Mouse (Mus musculus) midbrain, embryonic 12.5 days (tissue): ENCODE measurements around the gene Cdr2. TPM values are rescaled to one million over a fixed set of nuclear protein-coding genes. Genes with fewer than 3 reads are reported as not detected.
A peak's percentile ranks its signal among the peaks of the same experiment; 100 is the strongest.
"Not testable (repeated sequence)": the region's sequence is repeated elsewhere in the genome, so short reads cannot be mapped to it uniquely, and the experiment has no call there.

Experiments used
- ATAC-seq: fragments of 200-750 bp; cut with Nextera tagmentation; 2 replicates; pipeline ENCODE4 v1.8.0; 2017; ENCODE audit warnings: low read depth, moderate TSS enrichment, moderate library complexity; ENCODE audit not compliant: low FRiP score
- H3K27ac ChIP-seq: fragments of 300-500 bp; sonication (generic); replicated peaks from 2 replicates; pipeline ENCODE4 v1.5.1; 2016; ENCODE audit warnings: mild to moderate bottlenecking
- H3K27me3 ChIP-seq: fragments of 300-500 bp; sonication (generic); 2 replicates; pipeline ENCODE4 v1.6.1; 2016; ENCODE audit warnings: mild to moderate bottlenecking
- H3K36me3 ChIP-seq: fragments of 300-500 bp; sonication (generic); 2 replicates; pipeline ENCODE4 v1.6.1; 2016
- H3K4me1 ChIP-seq: fragments of 300-500 bp; sonication (generic); 2 replicates; pipeline ENCODE4 v1.6.1; 2016
- H3K4me2 ChIP-seq: fragments of 300-500 bp; sonication (generic); replicated peaks from 2 replicates; pipeline ENCODE4 v1.6.1; 2016; ENCODE audit warnings: mild to moderate bottlenecking, moderate library complexity
- H3K4me3 ChIP-seq: fragments of 300-500 bp; sonication (generic); 2 replicates; pipeline ENCODE4 v1.5.1; 2016; ENCODE audit warnings: mild to moderate bottlenecking
- H3K9ac ChIP-seq: fragments of 300-500 bp; sonication (generic); replicated peaks from 2 replicates; pipeline ENCODE4 v1.6.1; 2016; ENCODE audit warnings: mild to moderate bottlenecking, moderate library complexity
- H3K9me3 ChIP-seq: fragments of 300-500 bp; sonication (generic); 2 replicates; pipeline ENCODE4 v1.6.1; 2016; ENCODE audit warnings: mild to moderate bottlenecking
- WGBS: fragments of 180-500 bp; shearing (Covaris S2); methylation state at CpG from one replicate; pipeline ENCODE4 v1.1.7; 2016; 5-methylcytosine and 5-hydroxymethylcytosine counted together
- polyA plus RNA-seq: library from polyadenylated mRNA; unstranded; fragments of >200 nt; fragmentation: Nextera tagmentation; extraction: Ambion mirVana; gene quantifications from 2 replicates; pipeline ENCODE4 v1.2.1, GENCODE M21; 2016

Cdr2 gene
- polyA plus RNA-seq, 1 experiment from 2014 or later: 17.2 TPM

GRCm38 (mm10) chr7:120918526-120918962 lies 63.6 kb downstream of the Cdr2 start:
- H3K9me3 ChIP-seq: no peaks in the 10 kb centered on the region
- peaks cover 7% of the 10 kb centered on the region for H3K36me3 ChIP-seq
- 8% methylated on average over 10 of the region's 10 CpGs for WGBS
- peak overlapping the region; percentile 81 for H3K27ac ChIP-seq
- H3K4me2 ChIP-seq: peak overlapping the region; percentile 68
- H3K27me3 ChIP-seq: no peaks in the 10 kb centered on the region
- H3K4me1 ChIP-seq: peaks cover 15% of the 10 kb centered on the region; the same call in 1 of the 2 replicates
- ATAC-seq: peak; percentile 51
- peak overlapping the region; percentile 87 for H3K9ac ChIP-seq
- peak overlapping the region; percentile 91 for H3K4me3 ChIP-seq

GRCm38 (mm10) chr7:120917592-120918461 lies 64.3 kb downstream of the Cdr2 start, which contains the start of gene Polr3e:
Gene Polr3e (plus strand): TSS chr7:120917744.
- ATAC-seq: peak; percentile 93
- Histone ChIP-seq H3K4me2 (peak within 1 kb of the TSS; percentile 68), H3K9me3 (no peaks in the 10 kb centered on the region), H3K9ac (peak within 1 kb of the TSS; percentile 87), H3K36me3 (peaks cover 2% of the 10 kb centered on the region), H3K4me3 (peak within 1 kb of the TSS; percentile 91), H3K27me3 (no peaks in the 10 kb centered on the region), H3K27ac (peak within 1 kb of the TSS; percentile 81), H3K4me1 (peaks cover 15% of the 10 kb centered on the region; the same call in 1 of the 2 replicates)
- WGBS: under 1% methylated on average over 102 of the region's 102 CpGs

GRCm38 (mm10) chr7:120917279-120917591 lies 64.9 kb downstream of the Cdr2 start:
- Histone ChIP-seq H3K36me3 (no peaks in the 10 kb centered on the region), H3K27me3 (no peaks in the 10 kb centered on the region), H3K9ac (no peak overlapping the region), H3K4me3 (peak overlapping the region; percentile 91), H3K4me1 (peaks cover 15% of the 10 kb centered on the region; the same call in 1 of the 2 replicates), H3K27ac (no peak overlapping the region), H3K4me2 (peak overlapping the region; percentile 23), H3K9me3 (no peaks in the 10 kb centered on the region)
- no peak; the same call in 1 of the 2 replicates for ATAC-seq
- 10% methylated on average over 12 of the region's 12 CpGs for WGBS

- Histone ChIP-seq H3K27ac (no peak overlapping the region), H3K9me3 (no peaks in the 10 kb centered on the region), H3K4me2 (no peak overlapping the region), H3K4me3 (no peak overlapping the region), H3K27me3 (no peaks in the 10 kb centered on the region), H3K9ac (no peak overlapping the region), H3K4me1 (peaks cover 15% of the 10 kb centered on the region; the same call in 1 of the 2 replicates), H3K36me3 (no peaks in the 10 kb centered on the region)
- no peak for ATAC-seq
- WGBS: 21% methylated on average over 11 of the region's 11 CpGs
These were observed 65.7 kb downstream of the Cdr2 start for GRCm38 (mm10) chr7:120916262-120916875.

- no peak overlapping the region for H3K4me2 ChIP-seq
- H3K9me3 ChIP-seq: no peaks in the 10 kb centered on the region
- no peak overlapping the region for H3K9ac ChIP-seq
- 45% methylated on average over 1 of the region's 1 CpGs for WGBS
- H3K4me1 ChIP-seq: 0 out of 2 replicates have a peak, but pooled peaks cover under 1% of the 10 kb centered on the region
- ATAC-seq: no peak
- H3K36me3 ChIP-seq: no peaks in the 10 kb centered on the region
- H3K27me3 ChIP-seq: no peaks in the 10 kb centered on the region
- H3K27ac ChIP-seq: no peak overlapping the region
- no peak overlapping the region for H3K4me3 ChIP-seq
These were observed 68.8 kb downstream of the Cdr2 start for GRCm38 (mm10) chr7:120913332-120913731.

GRCm38 (mm10) chr7:120911268-120911667 lies 70.8 kb downstream of the Cdr2 start:
- not testable (repeated sequence) for H3K9ac ChIP-seq, H3K36me3 ChIP-seq, H3K4me1 ChIP-seq, H3K27ac ChIP-seq, H3K9me3 ChIP-seq, H3K27me3 ChIP-seq, H3K4me2 ChIP-seq, ATAC-seq, H3K4me3 ChIP-seq
- WGBS: 84% methylated on average over 6 of the region's 6 CpGs

- WGBS: 66% methylated on average over 3 of the region's 3 CpGs
- H3K4me2 ChIP-seq, ATAC-seq: not testable (repeated sequence)
These were observed 71.9 kb downstream of the Cdr2 start for GRCm38 (mm10) chr7:120910172-120910571.

More at GRCm38 (mm10) chr7:120910172-120910571, 71.9 kb downstream of the Cdr2 start:
- not testable (repeated sequence) for H3K4me1 ChIP-seq, H3K36me3 ChIP-seq, H3K4me3 ChIP-seq, H3K9ac ChIP-seq, H3K27me3 ChIP-seq, H3K9me3 ChIP-seq, H3K27ac ChIP-seq

Other genes starting within 250 kb of the Cdr2 start
- 0.41 and 0.51 TPM in 2 replicates for gene Vwa3a, start 243.0 kb downstream of the Cdr2 start, polyA plus RNA-seq
- not detected in 2 replicates for gene Gm5737, start 169.9 kb downstream of the Cdr2 start, polyA plus RNA-seq
- 27.9 and 29.6 TPM in 2 replicates for gene Eef2k, start 139.5 kb downstream of the Cdr2 start, polyA plus RNA-seq
- 31.4 and 33.2 TPM in 2 replicates for gene Polr3e, start 64.6 kb downstream of the Cdr2 start, polyA plus RNA-seq
- 0.29 and 0.51 TPM in 2 replicates for gene Mfsd13b, start 197 bp upstream of the Cdr2 start, polyA plus RNA-seq
- 243 and 252 TPM in 2 replicates for gene Mettl9, start 52.1 kb upstream of the Cdr2 start, polyA plus RNA-seq
- 1.0 and 1.4 TPM in 2 replicates for gene Igsf6, start 92.3 kb upstream of the Cdr2 start, polyA plus RNA-seq
- 0.05 and 0.34 TPM in 2 replicates for gene Otoa, start 99.3 kb upstream of the Cdr2 start, polyA plus RNA-seq